Mouse (Mus musculus) kidney, postnatal 0 days (tissue): ENCODE results near the gene Ksr2. TPM values are rescaled to one million over a fixed set of nuclear protein-coding genes. Genes with fewer than 3 reads are reported as not detected.

Experiments
- ATAC-seq: fragments of 200-750 bp; cut with Nextera tagmentation; replicated peaks from 2 replicates; pipeline ENCODE4 v1.8.0; 2017; ENCODE audit warnings: low read depth, moderate number of reproducible peaks, moderate TSS enrichment, moderate library complexity; ENCODE audit not compliant: low FRiP score
- DNase-seq: peaks from one replicate; pipeline ENCODE4 v3.0.0-alpha.2; 2016; ENCODE audit warnings: low spot score
- H3K27ac ChIP-seq: fragments of 300-500 bp; sonication (generic); 2 replicates; pipeline ENCODE4 v1.5.1; 2014; ENCODE audit warnings: mild to moderate bottlenecking
- H3K27me3 ChIP-seq: fragments of 300-500 bp; sonication (generic); 2 replicates; pipeline ENCODE4 v1.6.1; 2014; ENCODE audit warnings: low read length, mixed read lengths; ENCODE audit not compliant: insufficient read depth
- H3K36me3 ChIP-seq: fragments of 300-500 bp; sonication (generic); 2 replicates; pipeline ENCODE4 v1.6.1; 2014; ENCODE audit warnings: low read length, mixed read lengths; ENCODE audit not compliant: insufficient read depth
- H3K4me1 ChIP-seq: fragments of 300-500 bp; sonication (generic); replicated peaks from 2 replicates; pipeline ENCODE4 v1.6.1; 2014; ENCODE audit warnings: antibody characterized with exemption, low read length, mixed read lengths; ENCODE audit not compliant: insufficient read depth
- H3K4me2 ChIP-seq: fragments of 300-500 bp; sonication (generic); 2 replicates; pipeline ENCODE4 v1.6.1; 2014; ENCODE audit warnings: mild to moderate bottlenecking, low read length, moderate library complexity, mixed read lengths
- H3K4me3 ChIP-seq: fragments of 300-500 bp; sonication (generic); replicated peaks from 2 replicates; pipeline ENCODE4 v1.5.1; 2014; ENCODE audit warnings: low read depth, low read length
- H3K9ac ChIP-seq: fragments of 300-500 bp; sonication (generic); 2 replicates; pipeline ENCODE4 v1.6.1; 2014; ENCODE audit warnings: low read depth, low read length
- H3K9me3 ChIP-seq: fragments of 300-500 bp; sonication (generic); replicated peaks from 2 replicates; pipeline ENCODE4 v1.6.1; 2016; ENCODE audit warnings: low read length, inconsistent platforms, mixed read lengths
- CTCF ChIP-seq: IDR thresholded peaks from 2 replicates; pipeline ENCODE4 v1.5.1; 2016; ENCODE audit warnings: antibody characterized with exemption, low read depth, mild to moderate bottlenecking, moderate library complexity
- WGBS: fragments of 180-500 bp; shearing (Covaris S2); extraction: QIAGEN DNeasy Blood & Tissue Kit; methylation state at CpG from one replicate; pipeline ENCODE4 v1.1.7; 2014; 5-methylcytosine and 5-hydroxymethylcytosine counted together
- polyA plus RNA-seq: library from polyadenylated mRNA; unstranded; fragments of >200 nt; fragmentation: Nextera tagmentation; extraction: Ambion mirVana; gene quantifications from 2 replicates; pipeline ENCODE4 v1.2.1, GENCODE M21; 2015

Gene Ksr2
- polyA plus RNA-seq, 1 experiment from 2014 or later, result 0.71 TPM

- no peaks in the 10 kb centered on the region for H3K9me3 ChIP-seq
- H3K4me2 ChIP-seq, result no peak overlapping the region
- H3K4me3 ChIP-seq, result no peak overlapping the region
- ATAC-seq, result no peak
- H3K4me1 ChIP-seq, result no peaks in the 10 kb centered on the region
- no peak for TF ChIP-seq CTCF
- 69% methylated on average over 25 of the region's 25 CpGs for WGBS
- DNase-seq, result no peak
- no peak overlapping the region for H3K9ac ChIP-seq
- no peaks in the 10 kb centered on the region for H3K36me3 ChIP-seq
- peak overlapping the region; percentile 15; the same call in 1 of the 2 replicates for H3K27ac ChIP-seq
- H3K27me3 ChIP-seq, result no peaks in the 10 kb centered on the region
These were observed 133.0 kb downstream of the Ksr2 start for GRCm38 (mm10) chr5:117546694-117547268.

- Histone ChIP-seq H3K9ac (no peak overlapping the region), H3K4me2 (no peak overlapping the region), H3K27me3 (no peaks in the 10 kb centered on the region), H3K4me1 (no peaks in the 10 kb centered on the region), H3K4me3 (no peak overlapping the region), H3K36me3 (no peaks in the 10 kb centered on the region), H3K9me3 (no peaks in the 10 kb centered on the region), H3K27ac (no peak overlapping the region)
- TF ChIP-seq CTCF, result no peak
- DNase-seq (peak; percentile 16), ATAC-seq (no peak)
- whole genome bisulfite sequencing, result 29% methylated on average over 9 of the region's 9 CpGs
These were observed 137.2 kb downstream of the Ksr2 start for GRCm38 (mm10) chr5:117550992-117551391.

- no peak overlapping the region for H3K4me3 ChIP-seq
- 90% methylated on average over 8 of the region's 8 CpGs for WGBS
- 0 out of 2 replicates have a peak, but pooled peaks have one; percentile 13 for TF ChIP-seq CTCF
These were observed 138.3 kb downstream of the Ksr2 start for GRCm38 (mm10) chr5:117552096-117552495.

GRCm38 (mm10) chr5:117554505-117554904 lies 140.7 kb downstream of the Ksr2 start:
- Histone ChIP-seq H3K9ac (no peak overlapping the region), H3K9me3 (no peaks in the 10 kb centered on the region), H3K4me1 (no peaks in the 10 kb centered on the region), H3K4me3 (no peak overlapping the region), H3K4me2 (no peak overlapping the region), H3K36me3 (no peaks in the 10 kb centered on the region), H3K27me3 (no peaks in the 10 kb centered on the region), H3K27ac (no peak overlapping the region)
- ATAC-seq (no peak), DNase-seq (no peak)
- TF ChIP-seq CTCF, result no peak
- WGBS, result 89% methylated on average over 4 of the region's 4 CpGs

More at GRCm38 (mm10) chr5:117552096-117552495, 138.3 kb downstream of the Ksr2 start:
- no peak for DNase-seq
- Histone ChIP-seq H3K4me1 (no peaks in the 10 kb centered on the region), H3K27ac (no peak overlapping the region), H3K36me3 (no peaks in the 10 kb centered on the region), H3K9me3 (no peaks in the 10 kb centered on the region), H3K9ac (no peak overlapping the region), H3K4me2 (no peak overlapping the region), H3K27me3 (no peaks in the 10 kb centered on the region)
- ATAC-seq, result no peak

DNA sequence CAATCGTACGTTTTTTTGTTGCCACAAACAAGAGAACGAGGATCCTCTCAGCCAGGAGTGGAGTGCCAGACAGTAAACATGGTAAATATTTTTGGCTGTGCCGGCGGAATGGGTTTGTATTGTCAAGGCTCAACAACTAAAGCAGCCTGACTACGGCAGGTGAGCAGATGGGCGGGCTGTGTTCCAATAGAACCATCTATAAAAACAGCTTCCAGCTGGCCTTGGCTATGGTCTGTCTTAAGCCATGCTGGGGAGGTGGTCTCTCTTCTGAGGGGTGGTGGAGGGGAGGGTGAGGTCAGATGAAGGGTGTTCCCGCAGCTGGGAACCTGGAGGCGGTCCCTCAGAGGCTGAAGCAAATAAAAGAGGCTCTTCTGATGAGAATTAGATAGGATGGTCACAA lies 142.8 kb downstream of the Ksr2 start:
- Histone ChIP-seq H3K9me3 (no peaks in the 10 kb centered on the region), H3K4me2 (no peak overlapping the region), H3K9ac (no peak overlapping the region), H3K27ac (no peak overlapping the region), H3K4me1 (no peaks in the 10 kb centered on the region), H3K36me3 (no peaks in the 10 kb centered on the region), H3K27me3 (no peaks in the 10 kb centered on the region), H3K4me3 (no peak overlapping the region)
- 79% methylated on average over 9 of the region's 9 CpGs for WGBS
- no peak for TF ChIP-seq CTCF
- ATAC-seq (no peak), DNase-seq (no peak)

DNA sequence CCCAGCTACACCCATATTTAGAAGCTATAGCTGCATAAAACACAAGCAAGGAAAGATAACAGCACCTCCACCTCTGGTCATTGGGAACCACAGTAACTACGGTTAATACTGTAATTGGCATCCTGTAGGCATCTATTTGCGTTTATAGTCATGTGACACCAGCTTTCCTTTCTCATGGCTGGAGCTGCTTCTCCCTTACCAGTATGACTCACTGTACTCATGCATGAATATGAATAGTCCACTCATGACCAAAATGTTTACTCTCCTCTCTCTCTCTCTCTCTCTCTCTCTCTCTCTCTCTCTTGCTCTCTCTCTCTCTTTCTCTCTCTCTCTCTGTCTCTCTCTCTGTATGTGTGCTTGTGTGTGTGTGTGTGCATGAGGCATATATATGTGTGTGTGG lies 147.3 kb downstream of the Ksr2 start:
- no peak overlapping the region for H3K27ac ChIP-seq
- 73% methylated on average over 2 of the region's 2 CpGs for WGBS

More for the DNA sequence above, 147.3 kb downstream of the Ksr2 start:
- Histone ChIP-seq H3K4me3 (no peak overlapping the region), H3K9me3 (no peaks in the 10 kb centered on the region), H3K36me3 (no peaks in the 10 kb centered on the region), H3K27me3 (no peaks in the 10 kb centered on the region), H3K9ac (no peak overlapping the region), H3K4me1 (no peaks in the 10 kb centered on the region), H3K4me2 (no peak overlapping the region)
- ATAC-seq, result no peak
- no peak for TF ChIP-seq CTCF
- DNase-seq, result no peak
